Mouse (Mus musculus): ENCODE data around the gene Zfp526.

DNA sequence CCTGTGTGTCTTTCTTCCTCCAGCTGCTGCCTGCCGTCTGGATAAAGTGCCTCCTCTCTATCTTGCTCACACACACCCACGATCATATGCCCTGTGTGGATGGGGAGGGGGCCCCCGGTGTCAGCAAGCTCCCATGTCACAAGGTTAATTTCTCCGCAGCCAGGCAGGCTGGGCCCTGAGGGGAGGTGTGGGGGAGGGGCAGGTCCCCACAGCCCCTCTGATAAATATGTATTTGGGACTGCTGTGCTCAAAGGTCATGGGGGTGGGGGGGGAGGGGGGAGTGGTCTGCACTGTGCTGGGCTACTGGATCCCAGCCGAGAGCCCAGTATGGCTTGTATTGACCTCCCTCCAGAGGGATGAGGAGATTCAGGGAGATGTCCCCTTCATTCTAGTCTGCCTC lies 48.6 kb upstream of the Zfp526 start:
- TF ChIP-seq CTCF (IDR thresholded peaks at IDR 0.05; ENCODE audit: control insufficient read depth, insufficient read depth, insufficient read length) (no peak), USF1 (IDR thresholded peaks at IDR 0.05; ENCODE audit: low read depth) (no peak), CEBPB (IDR thresholded peaks at IDR 0.05; ENCODE audit: low read depth) (no peak)
